Mouse (Mus musculus) urinary bladder, postnatal 14 days (tissue): ENCODE results near the gene Il1b.

Experiments
- DNase-seq: peaks from one replicate; pipeline ENCODE4 v3.0.0; 2021; ENCODE audit warnings: low spot score

Il1b gene

DNA sequence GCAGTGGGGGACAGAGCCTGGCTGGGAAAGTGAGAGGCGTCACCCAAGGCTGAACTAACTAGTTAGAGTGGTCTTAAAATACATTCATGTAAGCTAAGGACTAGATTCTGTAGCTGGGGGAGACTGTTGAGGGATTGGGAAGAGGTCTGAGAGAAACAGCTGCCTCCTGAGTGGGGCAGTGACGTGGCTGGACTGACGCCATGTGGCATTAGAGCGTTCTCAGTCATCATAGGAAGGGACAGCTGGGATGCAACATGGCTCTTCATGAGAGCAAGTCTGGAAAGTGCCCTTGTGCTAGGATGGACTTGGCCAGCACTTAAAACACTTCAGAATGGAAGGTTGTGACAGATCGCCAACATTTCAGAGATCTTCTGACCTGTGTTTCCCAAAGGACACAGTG lies 2.1 kb downstream of the Il1b start:
- DNase-seq, result no peak

DNA sequence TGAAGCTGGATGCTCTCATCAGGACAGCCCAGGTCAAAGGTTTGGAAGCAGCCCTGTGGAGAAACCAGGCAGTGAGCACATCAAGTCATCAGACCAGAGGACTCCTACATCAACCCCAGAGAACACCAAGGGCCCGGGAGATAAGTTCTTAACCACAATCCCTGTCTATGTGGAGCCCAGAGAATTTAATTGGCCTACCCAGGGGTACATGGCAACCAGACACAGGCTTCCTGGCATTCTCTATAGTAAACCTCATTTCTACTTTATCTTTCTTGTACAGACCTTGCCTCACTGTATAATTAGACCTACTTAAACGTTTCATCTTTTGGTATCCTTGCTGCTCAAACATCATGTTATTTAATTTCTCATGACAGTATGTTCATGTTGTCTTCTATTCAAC lies 2.8 kb downstream of the Il1b start:
- no peak for DNase-seq

DNA sequence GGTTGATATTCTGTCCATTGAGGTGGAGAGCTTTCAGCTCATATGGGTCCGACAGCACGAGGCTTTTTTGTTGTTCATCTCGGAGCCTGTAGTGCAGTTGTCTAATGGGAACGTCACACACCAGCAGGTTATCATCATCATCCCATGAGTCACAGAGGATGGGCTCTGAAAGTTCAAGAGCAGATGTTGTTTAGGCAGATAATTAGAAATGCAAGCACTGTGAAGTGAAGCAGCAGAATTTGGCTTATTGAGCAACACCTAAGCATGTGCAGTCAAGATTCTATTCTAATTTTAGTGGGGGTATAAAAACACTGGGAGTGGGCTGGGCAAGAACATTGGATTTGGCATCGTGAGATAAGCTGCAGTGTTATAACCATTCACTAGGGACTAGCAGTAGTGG lies 3.7 kb downstream of the Il1b start:
- no peak for DNase-seq

DNA sequence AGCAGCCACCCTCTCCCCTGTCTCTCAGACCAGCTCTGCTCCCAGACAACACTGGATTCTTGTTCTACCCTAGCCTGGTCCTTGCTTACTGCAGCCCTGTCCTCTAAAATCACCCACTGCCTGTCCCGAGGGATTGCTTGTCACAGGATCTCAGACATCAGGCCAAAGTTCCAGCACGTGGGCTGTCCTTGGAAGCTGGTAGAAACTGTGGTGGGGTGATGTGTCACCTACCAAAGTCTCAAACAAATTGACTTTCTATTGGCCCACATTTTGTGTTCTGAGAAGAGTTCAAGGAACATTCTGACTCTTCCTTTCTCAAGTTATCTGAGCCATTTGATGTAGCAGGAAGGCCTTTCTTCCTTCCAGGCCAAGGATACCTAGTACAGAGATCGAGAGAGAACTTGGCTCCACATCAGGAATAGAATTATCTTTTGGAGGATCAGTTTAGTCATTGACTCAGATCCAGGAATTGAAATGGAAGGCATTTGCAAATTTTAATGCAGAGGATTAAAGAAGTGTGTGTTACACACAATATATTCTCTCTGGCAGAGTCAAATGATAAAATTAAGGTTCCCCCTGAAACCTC lies 9.9 kb downstream of the Il1b start:
- DNase-seq, result no peak

GRCm38 (mm10) chr2:129360197-129360596 lies 10.7 kb downstream of the Il1b start:
- DNase-seq, result no peak

- DNase-seq, result no peak
Observed at GRCm38 (mm10) chr2:129338138-129338621, 32.8 kb downstream of the Il1b start.

DNA sequence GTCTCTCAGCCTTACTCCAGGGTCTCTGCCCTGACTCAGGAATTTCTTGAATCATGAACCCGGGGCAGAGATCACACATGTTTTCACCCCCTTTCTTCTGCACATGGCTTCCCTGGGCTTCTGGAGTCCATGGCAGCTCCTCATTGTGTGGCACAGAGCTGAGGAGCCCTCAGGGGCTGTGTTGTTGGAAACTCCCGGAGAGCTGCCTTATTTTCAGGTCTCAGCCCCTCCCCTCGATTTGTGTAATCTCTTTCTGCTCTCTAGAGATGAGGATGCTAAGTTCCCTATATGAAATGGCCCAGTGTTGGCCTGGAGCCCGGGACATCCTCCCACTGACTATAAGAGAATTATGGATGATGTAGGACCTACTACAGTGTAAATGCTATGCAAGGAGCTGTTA lies 37.5 kb downstream of the Il1b start:
- DNase-seq, result no peak

- DNase-seq, result no peak
Observed at GRCm38 (mm10) chr2:129330540-129330939, 40.4 kb downstream of the Il1b start.

DNA sequence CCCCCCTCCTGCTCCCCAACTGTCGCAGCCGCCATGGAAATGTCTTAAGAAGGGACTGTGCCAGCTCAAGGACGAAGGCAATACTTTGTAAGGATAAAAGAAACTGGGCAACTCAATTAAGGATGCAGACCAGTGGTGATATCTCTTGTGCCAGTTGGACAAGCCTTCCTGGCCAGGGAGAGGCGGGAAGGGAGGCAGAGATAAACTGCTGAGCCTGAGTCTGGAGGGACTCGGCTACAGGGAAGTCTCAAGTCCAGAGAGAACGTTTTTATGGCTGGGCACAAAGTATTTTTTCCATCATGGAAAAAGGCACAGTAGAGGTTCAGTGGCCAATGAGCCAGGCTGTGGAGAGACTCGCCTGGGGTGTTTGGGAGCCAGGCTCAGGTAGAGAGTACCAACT lies 40.9 kb downstream of the Il1b start:
- DNase-seq, result no peak

- no peak for DNase-seq
Observed at GRCm38 (mm10) chr2:129328238-129328637, 42.7 kb downstream of the Il1b start.

- DNase-seq, result peak; percentile 79
Observed at GRCm38 (mm10) chr2:129324216-129324615, 46.7 kb downstream of the Il1b start.

- no peak for DNase-seq
Observed at GRCm38 (mm10) chr2:129322117-129322635, 48.8 kb downstream of the Il1b start.

- no peak for DNase-seq
Observed at GRCm38 (mm10) chr2:129320033-129320605, 50.8 kb downstream of the Il1b start.

DNA sequence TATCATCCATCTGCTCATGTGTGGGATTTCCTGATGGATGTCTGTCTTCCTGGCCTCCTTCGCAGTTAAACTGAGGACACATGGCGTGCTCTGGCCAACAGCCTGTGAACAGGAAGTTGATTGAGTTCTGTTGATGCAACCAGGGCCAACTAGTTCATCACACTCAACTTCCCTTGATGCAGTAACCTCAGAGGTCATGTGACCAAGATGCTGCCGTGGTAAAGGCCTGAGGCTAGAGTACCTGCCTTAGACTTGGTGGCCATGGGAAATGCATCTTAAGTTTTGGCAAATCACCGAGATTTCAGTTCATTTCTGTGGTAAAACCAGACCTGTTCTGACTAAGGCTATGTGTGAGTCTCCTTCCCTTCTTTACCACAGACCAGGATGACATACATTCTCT lies 55.1 kb downstream of the Il1b start:
- no peak for DNase-seq

- no peak for DNase-seq
Observed at GRCm38 (mm10) chr2:129314880-129315279, 56.1 kb downstream of the Il1b start.
